Mouse (Mus musculus): ENCODE measurements at regions not wholly inside any gene's neighbourhood (a gene's known extent, or its start where the extent isn't known, plus 50 kb on each side); places are given as distances from the start of the nearest gene placed in this dataset.

- no peak for DNase-seq (ENCODE audit: low read depth in 1 of 2, low spot score in 2 of 2)
Observed at GRCm38 (mm10) chr13:92972891-92973290, 128.3 kb downstream of the Mtx3 start.

DNA sequence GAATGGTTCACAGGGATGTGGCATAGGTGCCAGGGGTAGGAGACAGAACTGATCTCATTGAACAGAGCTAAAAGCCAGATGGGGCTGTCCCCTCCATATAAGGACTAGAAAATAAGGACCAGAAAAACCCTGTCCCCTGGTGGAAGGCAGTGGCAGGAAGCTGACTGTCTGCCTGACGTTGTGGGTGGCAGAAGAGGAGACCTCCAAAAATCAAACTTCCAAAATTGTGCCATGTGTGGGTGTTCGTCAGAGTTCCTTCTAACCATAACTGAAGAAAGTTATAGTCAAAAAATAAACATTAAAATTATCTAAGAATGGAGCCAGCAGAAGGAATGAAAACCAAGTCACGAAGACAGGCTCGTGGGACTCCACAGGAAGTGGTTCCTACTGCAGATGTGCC, 129.2 kb downstream of the Mtx3 start:
- DNase-seq (ENCODE audit: low read depth in 1 of 2, low spot score in 2 of 2), result no peak

DNA sequence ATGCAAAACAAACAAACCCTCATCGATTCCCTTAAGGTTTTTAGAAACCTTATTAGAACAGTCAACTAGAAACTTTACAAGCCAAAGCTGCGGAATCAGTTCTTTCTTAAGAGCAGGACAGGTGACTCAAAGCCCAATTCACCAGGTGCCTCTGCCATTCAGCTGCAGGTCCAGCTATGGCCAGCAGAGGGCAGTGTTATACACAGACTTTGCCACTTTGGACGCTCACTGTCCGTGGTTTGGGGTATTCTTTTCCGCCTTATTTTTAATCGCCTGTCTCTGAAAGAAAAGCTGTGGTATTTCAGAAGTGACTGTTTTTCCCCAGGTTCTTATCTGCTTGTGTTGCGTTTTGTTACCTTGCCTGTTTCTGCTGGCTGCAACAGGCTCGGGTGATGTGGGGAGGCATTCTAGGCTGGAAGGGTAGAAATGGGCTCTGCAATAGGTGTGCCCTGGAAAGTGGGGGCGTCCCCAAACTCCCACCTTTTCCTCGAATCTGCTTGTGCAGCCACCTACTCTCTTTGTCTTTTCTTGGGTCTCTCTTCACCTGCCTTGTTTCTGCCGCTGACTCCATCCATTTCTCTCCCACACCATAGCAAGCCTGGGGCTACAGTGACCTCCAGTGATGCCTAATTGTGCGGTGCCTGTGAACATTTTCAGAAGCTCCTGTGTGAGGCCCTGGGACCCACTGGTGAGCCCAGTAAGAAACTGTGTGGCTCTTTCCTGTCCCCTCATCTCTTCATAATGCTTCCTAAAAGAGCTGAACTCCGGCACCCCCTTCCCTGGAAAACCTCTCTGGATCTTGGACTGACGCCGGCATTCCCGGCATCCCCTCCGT, 142.4 kb downstream of the Mtx3 start:
- DNase-seq (ENCODE audit: low read depth in 1 of 2, low spot score in 2 of 2), result peak in 1 of 2 experiments; percentile 41

- no peak for DNase-seq (ENCODE audit: low read depth in 1 of 2, low spot score in 2 of 2)
Observed at GRCm38 (mm10) chr13:92987691-92988090, 143.1 kb downstream of the Mtx3 start.

DNA sequence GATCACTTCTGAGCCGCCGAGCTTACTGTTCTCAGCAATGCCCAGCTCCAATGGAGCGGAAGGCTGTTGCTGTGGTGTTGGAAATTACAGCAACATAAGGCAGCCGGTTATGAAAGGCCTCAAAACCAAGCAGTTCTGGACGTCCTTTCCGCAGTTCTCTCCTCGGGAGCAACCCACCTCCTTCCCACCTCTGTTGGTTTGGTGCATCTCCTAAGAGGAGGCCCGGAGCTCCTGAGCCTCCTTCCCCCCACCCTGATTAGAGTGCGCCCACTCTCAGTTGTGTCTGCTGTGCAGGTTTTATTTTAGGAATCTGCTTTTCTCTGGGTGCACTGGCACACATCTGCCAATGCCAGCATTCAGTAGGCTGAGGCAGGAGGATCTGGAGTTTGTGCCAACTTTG, 144.0 kb downstream of the Mtx3 start:
- no peak for DNase-seq (ENCODE audit: low read depth in 1 of 2, low spot score in 2 of 2)

DNA sequence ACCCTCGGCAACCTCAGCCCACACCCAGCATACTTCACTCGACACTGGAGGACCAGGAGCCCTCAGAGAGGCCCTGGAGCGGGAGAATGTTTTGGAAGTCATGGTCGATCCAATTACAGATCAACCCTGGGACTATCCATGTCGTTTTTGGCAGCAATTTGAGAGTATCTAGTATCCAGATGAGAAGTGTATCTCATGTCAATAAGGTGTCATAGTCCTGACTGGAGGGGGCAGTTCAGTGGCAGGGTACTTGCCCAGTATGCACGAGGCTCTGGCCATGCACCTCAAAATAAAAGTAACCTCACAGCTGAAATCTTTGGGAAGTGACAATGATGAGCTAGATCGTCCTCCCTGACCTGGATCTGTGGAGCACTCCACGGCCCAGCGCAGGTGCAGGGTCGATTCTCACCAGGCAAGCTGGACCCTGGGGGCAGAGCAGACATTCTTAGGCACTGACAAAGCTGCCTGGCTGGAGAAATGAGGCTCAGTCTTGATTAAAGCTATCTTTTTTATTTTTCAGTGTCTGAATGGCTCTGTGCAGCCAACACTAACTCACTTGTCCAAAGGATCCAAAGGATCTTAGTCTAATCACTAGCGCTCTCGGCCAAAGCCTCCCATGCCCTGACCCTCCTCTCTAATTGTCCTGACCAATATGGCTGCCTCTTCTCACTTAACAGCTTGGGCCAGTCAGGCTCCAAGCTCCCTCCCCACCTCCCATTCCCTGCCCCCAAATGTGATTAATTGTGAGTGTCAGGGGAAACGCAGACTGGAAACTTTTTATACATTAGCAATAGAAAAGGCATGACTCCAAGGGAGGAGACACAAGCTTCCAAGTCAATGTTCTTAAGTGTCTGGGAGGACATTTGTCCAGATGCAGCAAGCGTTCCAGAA, 146.0 kb downstream of the Mtx3 start:
- DNase-seq (ENCODE audit: low read depth in 1 of 2, low spot score in 2 of 2), result no peak
